Mouse (Mus musculus): Measurements from ENCODE around the gene Atp5d.

Gene Atp5d

GRCm38 (mm10) chr10:80139975-80140665, 1.7 kb downstream of the Atp5d start:
- DNase-seq (ENCODE audit: low spot score in 2 of 2) = no peak

DNA sequence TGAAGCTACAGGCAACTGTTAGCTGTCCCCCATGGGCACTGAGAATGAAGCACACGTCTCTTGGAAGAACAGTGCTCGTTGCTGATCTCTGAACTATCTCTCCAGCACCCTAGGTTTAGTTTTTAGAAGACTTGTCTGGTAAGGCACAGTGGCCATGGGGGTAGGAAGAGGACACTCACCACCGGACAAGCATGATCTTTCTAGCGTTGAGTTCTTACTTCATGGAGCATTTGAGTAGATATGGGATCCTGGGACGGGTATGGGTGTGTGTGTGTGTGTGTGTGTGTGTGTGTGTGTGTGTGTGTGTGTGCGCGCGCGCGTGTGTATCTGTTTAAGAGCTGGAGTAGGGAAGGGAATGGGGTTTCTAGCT, 2.2 kb downstream of the Atp5d start, which contains the start of gene Cbarp:
Gene Cbarp (minus strand): TSS at position 170 of the 370 bp plus-strand sequence.
- DNase-seq (ENCODE audit: low spot score in 2 of 2) = no peak

GRCm38 (mm10) chr10:80141243-80141642, 2.8 kb downstream of the Atp5d start:
- DNase-seq (ENCODE audit: low spot score in 2 of 2) = peak; percentile 95 to 97

GRCm38 (mm10) chr10:80141786-80142529, 3.5 kb downstream of the Atp5d start:
- peak; percentile 94 to 97 for DNase-seq (ENCODE audit: low spot score in 2 of 2)

DNA sequence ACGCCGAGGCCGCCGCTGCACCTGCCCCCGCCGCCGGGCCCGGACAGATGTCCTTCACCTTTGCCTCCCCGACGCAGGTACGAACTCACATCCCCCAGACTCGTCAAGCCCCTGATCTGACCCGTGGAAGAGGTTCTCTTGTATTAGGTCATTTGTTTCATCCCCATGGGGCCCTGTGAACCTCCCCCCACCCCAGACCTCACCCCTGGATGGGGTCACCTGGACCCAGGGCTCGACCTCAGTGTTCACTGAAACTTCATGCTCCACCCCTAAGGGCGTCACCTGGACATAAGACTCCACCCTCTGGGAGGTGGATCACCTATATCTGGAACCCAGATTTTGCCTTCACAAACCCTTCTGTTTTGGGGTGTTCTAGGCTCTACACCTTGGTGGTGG, 4.1 kb downstream of the Atp5d start:
- DNase-seq (ENCODE audit: low spot score in 2 of 2) = no peak

- no peak for DNase-seq (ENCODE audit: low spot score in 2 of 2)
Measured at GRCm38 (mm10) chr10:80143664-80144063, 5.2 kb downstream of the Atp5d start.

- DNase-seq (ENCODE audit: low spot score in 2 of 2) = no peak
Measured at GRCm38 (mm10) chr10:80144159-80144558, 5.7 kb downstream of the Atp5d start.

DNA sequence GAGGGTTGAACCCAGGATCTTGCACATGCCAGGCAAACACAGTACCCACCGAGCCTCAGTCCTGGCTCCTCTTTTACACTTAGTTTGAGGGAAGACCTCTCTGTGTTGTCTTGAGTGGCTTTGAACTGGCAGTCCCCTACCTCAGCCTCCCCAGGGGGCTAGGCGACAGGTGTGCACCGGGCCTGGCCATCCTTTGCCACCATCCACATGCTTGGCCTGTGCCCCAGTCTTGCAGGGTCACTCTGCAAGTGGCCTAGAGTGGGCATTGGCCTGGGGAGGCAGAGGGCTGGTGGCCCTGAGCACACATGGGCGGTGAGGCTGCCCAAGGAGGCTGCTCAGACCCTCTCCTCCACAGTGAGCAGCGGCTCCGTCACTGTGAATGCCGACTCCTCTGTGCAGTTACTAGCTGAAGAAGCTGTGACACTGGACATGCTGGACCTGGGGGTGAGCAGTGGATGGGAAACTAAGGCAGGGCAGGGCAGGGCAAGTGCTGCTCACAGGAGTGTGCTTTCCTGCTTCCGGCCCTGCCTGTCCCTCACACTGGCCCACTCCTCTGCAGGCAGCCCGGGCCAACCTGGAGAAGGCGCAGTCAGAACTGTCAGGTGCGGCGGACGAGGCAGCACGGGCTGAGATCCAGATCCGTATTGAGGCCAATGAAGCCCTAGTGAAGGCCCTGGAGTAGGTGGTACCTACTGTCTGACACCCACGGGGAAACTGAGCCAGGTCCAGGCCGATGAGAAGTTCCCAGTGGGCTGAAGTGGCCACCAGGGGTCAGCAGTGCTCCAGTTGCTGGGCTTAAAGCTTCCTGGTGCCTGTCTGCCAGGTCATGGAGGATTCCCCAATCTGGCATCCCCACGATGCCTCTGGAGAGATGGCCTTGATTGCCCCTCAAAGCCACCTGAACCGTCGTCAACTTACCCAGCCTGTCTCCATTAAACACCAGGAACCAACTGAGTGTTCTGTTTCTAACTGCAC, 6.7 kb downstream of the Atp5d start:
- peak; percentile 74 to 78 for DNase-seq (ENCODE audit: low spot score in 2 of 2)

- peak; percentile 66 to 73 for DNase-seq (ENCODE audit: low spot score in 2 of 2)
Measured at GRCm38 (mm10) chr10:80145896-80146295, 7.5 kb downstream of the Atp5d start.

GRCm38 (mm10) chr10:80146568-80147011, 8.2 kb downstream of the Atp5d start:
- DNase-seq (ENCODE audit: low spot score in 2 of 2) = peak; percentile 70 to 78

GRCm38 (mm10) chr10:80147146-80147718, 8.8 kb downstream of the Atp5d start:
- peak; percentile 58 to 62 for DNase-seq (ENCODE audit: low spot score in 2 of 2)

DNA sequence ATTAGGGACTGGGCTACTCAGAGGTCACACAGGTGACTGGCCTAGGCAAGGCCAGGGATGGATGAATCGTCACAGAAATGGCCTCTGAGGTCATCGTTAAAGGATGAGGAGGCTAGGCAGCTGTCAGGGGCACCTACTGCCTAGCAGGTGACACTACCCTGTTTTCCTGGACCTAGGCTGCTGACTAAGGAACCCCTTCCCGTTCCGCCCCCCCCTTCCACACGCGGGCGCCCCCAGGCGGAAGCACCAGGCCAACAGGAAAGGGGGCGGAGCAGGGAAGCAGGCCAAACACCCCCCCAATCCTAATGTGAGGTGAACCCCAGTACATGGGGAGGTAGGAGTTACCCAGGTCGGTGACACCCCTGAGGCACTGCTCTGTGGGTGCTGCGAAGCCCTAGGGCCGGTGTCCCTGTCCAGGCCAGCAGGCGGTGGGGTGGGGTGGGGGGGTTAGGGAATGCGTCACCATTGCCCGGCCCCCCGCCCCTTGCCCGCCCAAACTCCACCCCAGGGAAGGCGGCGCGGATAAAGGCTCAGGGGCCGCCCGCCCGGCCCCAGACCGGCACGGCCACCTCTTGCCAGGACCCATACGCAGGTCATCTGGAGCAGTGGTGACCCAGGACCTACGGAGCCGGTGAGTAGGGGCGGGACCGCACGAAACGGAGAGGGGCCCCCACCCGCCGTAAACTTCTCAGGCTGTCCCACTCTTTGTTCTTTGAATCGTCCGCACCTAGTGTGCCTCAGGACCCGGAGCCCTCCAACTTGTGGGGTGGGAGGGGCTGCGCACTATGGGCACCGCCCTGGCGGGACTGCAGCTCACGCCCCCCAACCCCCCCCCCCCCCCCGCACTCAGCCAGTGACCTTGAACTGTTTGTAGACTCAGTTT, 9.5 kb downstream of the Atp5d start, which contains the start of gene Midn:
Gene Midn (plus strand): TSS at position 554 of the 883 bp plus-strand sequence.
- peak; percentile 90 to 93 for DNase-seq (ENCODE audit: low spot score in 2 of 2)

- peak; percentile 94 to 95 for DNase-seq (ENCODE audit: low spot score in 2 of 2)
Measured at GRCm38 (mm10) chr10:80148610-80149290, 10.3 kb downstream of the Atp5d start.

GRCm38 (mm10) chr10:80149291-80150225, 11.1 kb downstream of the Atp5d start:
- peak; percentile 97 for DNase-seq (ENCODE audit: low spot score in 2 of 2)

- no peak for DNase-seq (ENCODE audit: low spot score in 2 of 2)
Measured at GRCm38 (mm10) chr10:80150226-80151210, 12.1 kb downstream of the Atp5d start.

GRCm38 (mm10) chr10:80151211-80152034, 13.0 kb downstream of the Atp5d start:
- peak; percentile 68 to 79 for DNase-seq (ENCODE audit: low spot score in 2 of 2)

All from heart, adult 9 months (tissue).